Mouse (Mus musculus) liver, embryonic 14.5 days (tissue): Measurements from ENCODE around the gene Unc93a.
"Not testable (repeated sequence)": the region's sequence is repeated elsewhere in the genome, so short reads cannot be mapped to it uniquely, and the experiment has no call there.

Source experiments
- CTCF ChIP-seq: IDR thresholded peaks from 2 replicates; pipeline ENCODE4 v1.5.1; 2016; ENCODE audit warnings: antibody characterized with exemption, low read depth, control low read depth
- EP300 ChIP-seq: IDR thresholded peaks from 2 replicates; pipeline ENCODE4 v1.6.1; 2016; ENCODE audit warnings: antibody characterized with exemption, low read depth

- not testable (repeated sequence) for TF ChIP-seq CTCF, EP300
Measured at GRCm38 (mm10) chr17:13129737-13130465, 1.7 kb downstream of the Unc93a start.
